Mouse (Mus musculus) small intestine, adult 2 months (tissue): ENCODE data around the gene Anxa1.

ENCODE experiments used
- CTCF ChIP-seq: fragments of 200-500 bp; IDR thresholded peaks from 2 replicates; pipeline ENCODE4 v1.5.1; 2012; ENCODE audit warnings: low read depth, mild to moderate bottlenecking, control low read depth, inconsistent platforms, low read length, moderate library complexity, mixed read lengths; ENCODE audit not compliant: insufficient replicate concordance, insufficient read length; ENCODE audit errors: extremely low read depth
- POLR2A ChIP-seq: fragments of 200-500 bp; IDR thresholded peaks from 2 replicates; pipeline ENCODE4 v1.6.1; 2012; ENCODE audit warnings: low read depth, mild to moderate bottlenecking, control low read depth, inconsistent platforms, low read length, moderate library complexity

DNA sequence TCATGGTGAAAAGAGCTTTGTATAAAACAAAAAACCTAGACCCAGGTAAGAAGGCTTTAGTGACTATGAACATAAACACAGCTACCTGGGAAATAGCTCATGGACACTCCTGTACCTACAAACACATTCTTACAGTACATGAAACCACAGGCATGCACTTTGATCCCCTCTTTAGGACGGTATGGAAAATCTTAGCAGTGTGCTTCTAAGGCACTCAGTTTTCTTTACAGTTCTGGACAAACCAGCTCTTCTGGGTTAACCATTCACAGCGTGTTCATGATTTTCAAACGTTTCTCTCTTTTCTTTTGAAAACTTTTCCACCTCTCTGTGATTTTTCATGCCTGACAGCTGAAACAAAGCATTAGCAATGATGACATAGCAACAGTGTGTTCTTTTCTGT, 15.7 kb upstream of the Anxa1 start:
- TF ChIP-seq POLR2A: no peak
- no peak for TF ChIP-seq CTCF
